Mouse (Mus musculus): ENCODE data around the gene Acpp. TPM values are rescaled to one million over a fixed set of nuclear protein-coding genes. Genes with fewer than 3 reads are reported as not detected.

The Acpp gene
- polyA plus RNA-seq, 1 experiment from 2014 or later = 0.08 TPM

GRCm38 (mm10) chr9:104260306-104260705 is 77.2 kb downstream of the Acpp start:
- Histone ChIP-seq H3K4me3 (no peak overlapping the region), H3K36me3 (no peaks in the 10 kb centered on the region), H3K27ac (no peak overlapping the region), H3K4me1 (peaks cover 13% of the 10 kb centered on the region; the same call in 1 of the 2 replicates), H3K9me3 (no peaks in the 10 kb centered on the region), H3K27me3 (ENCODE audit: insufficient read depth, poor library complexity, severe bottlenecking) (no peaks in the 10 kb centered on the region)
- 67% methylated on average over 4 of the region's 4 CpGs for WGBS
- DNase-seq (ENCODE audit: low spot score) = no peak

DNA sequence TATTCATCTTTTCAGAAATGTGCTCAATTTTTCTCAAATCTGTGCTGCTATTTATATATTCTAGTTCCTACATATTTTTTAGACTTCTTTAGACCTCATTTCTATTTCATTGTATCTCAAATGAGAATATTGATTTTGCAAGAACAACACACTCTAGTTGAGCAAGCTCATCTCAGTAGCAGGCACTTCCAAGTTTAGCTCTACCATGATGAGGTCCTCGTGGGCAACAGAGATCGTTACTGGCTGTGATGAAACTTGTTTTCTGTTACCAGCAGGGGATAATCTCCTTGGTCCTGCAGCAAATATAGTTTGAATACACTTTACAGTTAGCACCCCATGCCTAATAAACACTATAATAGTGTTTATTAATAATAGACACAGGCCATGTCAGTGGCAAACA is 81.5 kb downstream of the Acpp start:
- Histone ChIP-seq H3K4me1 (peaks cover 20% of the 10 kb centered on the region; the same call in 1 of the 2 replicates), H3K27ac (no peak overlapping the region), H3K9me3 (no peaks in the 10 kb centered on the region), H3K36me3 (no peaks in the 10 kb centered on the region), H3K4me3 (no peak overlapping the region), H3K27me3 (ENCODE audit: insufficient read depth, poor library complexity, severe bottlenecking) (no peaks in the 10 kb centered on the region)
- DNase-seq (ENCODE audit: low spot score) = no peak
- 70% methylated on average over 2 of the region's 2 CpGs for WGBS

DNA sequence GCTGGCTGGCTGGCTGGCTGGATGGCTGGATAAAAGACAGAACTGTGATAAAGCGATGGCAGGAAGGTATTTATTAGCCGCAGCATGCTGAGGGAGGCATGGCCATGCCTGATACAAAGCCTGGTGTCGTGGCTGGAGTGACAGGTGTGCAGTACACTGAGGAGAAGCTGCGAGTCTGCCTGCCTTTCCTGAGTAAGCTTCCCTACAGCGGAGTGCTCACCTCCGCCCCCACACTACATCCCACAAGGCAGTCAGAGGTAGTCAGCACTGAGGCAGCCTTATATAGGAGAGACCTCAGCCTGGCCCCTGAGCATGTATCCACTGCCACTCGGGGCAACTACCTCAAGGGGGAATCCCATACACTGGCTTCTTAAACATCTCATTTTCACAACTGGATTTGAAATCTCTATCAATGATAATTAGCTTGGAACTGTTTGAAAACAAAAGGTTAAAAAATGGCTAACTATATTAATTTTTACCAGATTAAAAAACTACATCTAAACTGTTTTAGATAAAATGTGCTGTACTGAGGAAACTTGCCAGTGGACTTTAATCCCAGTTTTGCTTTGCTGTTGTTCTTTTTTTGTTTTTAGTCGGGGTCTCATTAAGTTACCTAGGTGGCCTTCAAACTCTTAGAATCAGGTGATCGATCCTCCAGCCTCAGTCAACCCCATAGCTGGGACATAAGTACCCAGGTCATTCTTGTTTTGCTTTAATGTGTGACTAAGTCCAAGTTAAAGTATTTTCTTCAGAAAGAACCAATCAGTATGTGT is 83.0 kb downstream of the Acpp start:
- H3K9me3 ChIP-seq = no peaks in the 10 kb centered on the region
- no peak overlapping the region for H3K4me3 ChIP-seq
- WGBS = 56% methylated on average over 9 of the region's 9 CpGs
- no peaks in the 10 kb centered on the region for H3K36me3 ChIP-seq
- peaks cover 17% of the 10 kb centered on the region; the same call in 1 of the 2 replicates for H3K4me1 ChIP-seq
- no peaks in the 10 kb centered on the region for H3K27me3 ChIP-seq (ENCODE audit: insufficient read depth, poor library complexity, severe bottlenecking)
- DNase-seq (ENCODE audit: low spot score) = no peak
- no peak overlapping the region for H3K27ac ChIP-seq

- whole genome bisulfite sequencing = 88% methylated on average over 3 of the region's 3 CpGs
- Histone ChIP-seq H3K36me3 (no peaks in the 10 kb centered on the region), H3K27me3 (ENCODE audit: insufficient read depth, poor library complexity, severe bottlenecking) (no peaks in the 10 kb centered on the region), H3K27ac (peak overlapping the region; percentile 33; the same call in 1 of the 2 replicates), H3K4me1 (peaks cover 21% of the 10 kb centered on the region), H3K9me3 (no peaks in the 10 kb centered on the region), H3K4me3 (no peak overlapping the region)
- DNase-seq (ENCODE audit: low spot score) = no peak
These were observed 84.9 kb downstream of the Acpp start for GRCm38 (mm10) chr9:104252637-104253036.

- no peaks in the 10 kb centered on the region for H3K27me3 ChIP-seq (ENCODE audit: insufficient read depth, poor library complexity, severe bottlenecking)
- H3K9me3 ChIP-seq = no peaks in the 10 kb centered on the region
- no peak overlapping the region for H3K27ac ChIP-seq
- no peak overlapping the region for H3K4me3 ChIP-seq
- H3K4me1 ChIP-seq = peaks cover 21% of the 10 kb centered on the region
- DNase-seq (ENCODE audit: low spot score) = no peak
- WGBS = 86% methylated on average over 4 of the region's 4 CpGs
- H3K36me3 ChIP-seq = peaks cover 2% of the 10 kb centered on the region
These were observed 85.9 kb downstream of the Acpp start for GRCm38 (mm10) chr9:104251687-104252086.

- Histone ChIP-seq H3K27me3 (ENCODE audit: insufficient read depth, poor library complexity, severe bottlenecking) (no peaks in the 10 kb centered on the region), H3K9me3 (no peaks in the 10 kb centered on the region), H3K27ac (no peak overlapping the region), H3K4me3 (no peak overlapping the region), H3K36me3 (peaks cover 7% of the 10 kb centered on the region), H3K4me1 (peaks cover 21% of the 10 kb centered on the region)
- WGBS = 75% methylated on average over 8 of the region's 8 CpGs
- DNase-seq (ENCODE audit: low spot score) = no peak
These were observed 86.4 kb downstream of the Acpp start for GRCm38 (mm10) chr9:104251111-104251510.

GRCm38 (mm10) chr9:104247307-104247987 is 90.1 kb downstream of the Acpp start:
- Histone ChIP-seq H3K4me1 (peaks cover 12% of the 10 kb centered on the region), H3K27me3 (ENCODE audit: insufficient read depth, poor library complexity, severe bottlenecking) (no peaks in the 10 kb centered on the region), H3K9me3 (no peaks in the 10 kb centered on the region), H3K27ac (no peak overlapping the region), H3K36me3 (peaks cover 20% of the 10 kb centered on the region), H3K4me3 (no peak overlapping the region)
- DNase-seq (ENCODE audit: low spot score) = no peak
- WGBS = 80% methylated on average over 6 of the region's 6 CpGs

DNA sequence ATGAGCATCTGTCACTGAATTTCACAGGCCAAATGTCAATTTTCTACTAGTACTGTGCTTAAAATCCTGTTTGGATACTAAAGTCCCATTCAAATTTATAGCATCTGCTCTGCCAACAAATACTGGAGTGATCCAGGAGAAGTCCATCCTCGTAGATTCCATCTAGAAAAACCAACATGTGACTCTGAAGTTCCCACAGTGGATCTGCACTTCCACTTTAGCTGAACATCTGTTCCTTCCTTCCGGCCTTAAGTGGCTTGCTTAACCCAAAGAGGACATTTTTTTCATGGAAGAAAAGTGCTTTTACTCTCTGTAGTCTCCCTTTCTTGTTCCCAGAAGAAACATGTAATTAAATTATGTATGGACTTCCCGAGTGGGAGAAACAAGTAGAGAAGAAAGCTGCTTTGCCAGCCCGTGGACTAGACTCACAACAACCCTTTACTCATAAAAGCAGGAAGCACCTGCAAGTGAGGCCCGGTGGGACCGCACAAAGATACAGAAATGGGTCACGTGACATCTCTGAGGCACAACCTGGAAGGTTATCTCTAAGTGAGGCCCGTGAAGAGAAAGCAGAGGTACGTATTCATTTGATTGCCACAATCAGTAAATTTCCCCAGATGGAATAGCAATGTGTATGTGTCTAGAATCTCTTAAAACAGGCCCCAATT is 93.6 kb downstream of the Acpp start:
- peaks cover 4% of the 10 kb centered on the region; the same call in 1 of the 2 replicates for H3K4me1 ChIP-seq
- H3K27ac ChIP-seq = no peak overlapping the region
- no peaks in the 10 kb centered on the region for H3K9me3 ChIP-seq
- no peak for DNase-seq (ENCODE audit: low spot score)
- H3K36me3 ChIP-seq = peaks cover 31% of the 10 kb centered on the region
- no peak overlapping the region for H3K4me3 ChIP-seq
- WGBS = 86% methylated on average over 9 of the region's 9 CpGs
- no peaks in the 10 kb centered on the region for H3K27me3 ChIP-seq (ENCODE audit: insufficient read depth, poor library complexity, severe bottlenecking)

GRCm38 (mm10) chr9:104240146-104240545 is 97.4 kb downstream of the Acpp start:
- H3K27me3 ChIP-seq (ENCODE audit: insufficient read depth, poor library complexity, severe bottlenecking) = no peaks in the 10 kb centered on the region
- no peak overlapping the region for H3K27ac ChIP-seq
- no peak overlapping the region for H3K4me3 ChIP-seq
- H3K9me3 ChIP-seq = no peaks in the 10 kb centered on the region
- 93% methylated on average over 7 of the region's 7 CpGs for WGBS
- peak; percentile 38 for DNase-seq (ENCODE audit: low spot score)
- H3K36me3 ChIP-seq = peaks cover 42% of the 10 kb centered on the region
- 0 out of 2 replicates have a peak, but pooled peaks cover 7% of the 10 kb centered on the region for H3K4me1 ChIP-seq

GRCm38 (mm10) chr9:104239076-104239475 is 98.5 kb downstream of the Acpp start:
- peaks cover 45% of the 10 kb centered on the region for H3K36me3 ChIP-seq
- no peaks in the 10 kb centered on the region for H3K9me3 ChIP-seq
- DNase-seq (ENCODE audit: low spot score) = peak; percentile 11
- H3K4me3 ChIP-seq = no peak overlapping the region
- peaks cover 12% of the 10 kb centered on the region; the same call in 1 of the 2 replicates for H3K4me1 ChIP-seq
- 94% methylated on average over 8 of the region's 8 CpGs for WGBS
- H3K27ac ChIP-seq = no peak overlapping the region
- no peaks in the 10 kb centered on the region for H3K27me3 ChIP-seq (ENCODE audit: insufficient read depth, poor library complexity, severe bottlenecking)

Data from heart, embryonic 10.5 days (tissue).